Mouse (Mus musculus): ENCODE results near the gene BC030867. TPM values are rescaled to one million over a fixed set of nuclear protein-coding genes. Genes with fewer than 3 reads are reported as not detected.

BC030867 gene
- polyA plus RNA-seq, 1 experiment = 7.2 TPM

DNA sequence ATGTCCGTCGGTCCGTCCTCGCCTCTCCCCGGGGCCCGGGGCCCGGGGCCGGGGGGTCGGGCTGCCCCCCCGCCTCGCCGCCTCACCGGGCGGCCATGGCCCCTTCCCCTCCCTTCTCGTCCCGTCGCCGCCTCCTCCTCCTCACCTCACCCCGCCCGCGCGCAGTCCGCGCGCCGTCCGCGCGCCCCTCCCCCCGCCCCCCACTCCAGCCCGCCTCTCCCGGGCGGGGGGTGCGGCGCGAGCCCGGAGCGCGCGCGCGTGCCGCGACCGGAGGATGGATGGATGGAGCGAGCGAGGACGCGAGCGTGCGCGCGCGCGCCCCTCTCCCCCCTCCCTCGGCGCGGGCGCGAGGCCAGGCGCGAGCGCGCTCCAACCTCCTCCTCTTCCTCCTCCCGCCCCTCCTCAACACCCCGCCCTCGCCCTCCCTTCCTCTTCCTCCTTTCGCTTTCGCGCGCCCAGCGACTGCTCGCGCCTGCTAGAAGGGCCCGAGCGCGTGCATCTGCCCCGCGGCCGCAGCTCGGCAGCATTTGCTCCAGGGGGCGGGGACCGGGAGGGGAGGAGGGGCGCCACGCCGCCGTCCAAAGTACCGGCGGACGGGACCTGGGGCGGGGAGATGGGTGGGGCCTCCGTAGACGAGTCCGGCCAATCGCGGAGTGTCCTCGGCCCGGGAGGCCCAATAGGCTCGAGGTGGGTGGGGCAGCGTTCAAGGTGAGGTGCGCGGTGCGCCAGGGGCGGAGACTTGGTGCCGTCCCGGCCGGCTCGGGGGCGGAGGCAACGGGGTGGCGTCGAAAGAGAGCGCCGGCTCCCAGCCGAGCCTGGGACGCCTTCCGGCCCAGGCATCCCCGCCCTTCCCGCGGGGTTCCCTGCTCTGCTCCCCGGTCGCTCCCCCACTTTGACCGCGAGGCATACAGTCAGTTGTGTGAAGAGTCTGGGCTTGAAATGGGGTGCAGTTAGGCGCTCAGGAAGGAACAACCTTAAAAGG is 48.1 kb downstream of the BC030867 start, which contains the start of gene Atxn7l3:
Gene Atxn7l3 (minus strand): TSS at position 141 of the 982 bp plus-strand sequence.
- Histone ChIP-seq H3K4me1 (ENCODE audit: control insufficient read depth, insufficient read depth, low read length) (peaks cover 11% of the 10 kb centered on the region), H3K27ac (ENCODE audit: insufficient read depth, low read depth, low read length) (peak within 1 kb of the TSS; percentile 85), H3K4me3 (ENCODE audit: insufficient read depth, low read length) (peak within 1 kb of the TSS; percentile 81)
- no peak for TF ChIP-seq POLR2A (IDR thresholded peaks at IDR 0.05; ENCODE audit: borderline replicate concordance, low read depth, low read length)
- no peak for TF ChIP-seq CTCF (IDR thresholded peaks at IDR 0.05; ENCODE audit: low read depth, low read length)

DNA sequence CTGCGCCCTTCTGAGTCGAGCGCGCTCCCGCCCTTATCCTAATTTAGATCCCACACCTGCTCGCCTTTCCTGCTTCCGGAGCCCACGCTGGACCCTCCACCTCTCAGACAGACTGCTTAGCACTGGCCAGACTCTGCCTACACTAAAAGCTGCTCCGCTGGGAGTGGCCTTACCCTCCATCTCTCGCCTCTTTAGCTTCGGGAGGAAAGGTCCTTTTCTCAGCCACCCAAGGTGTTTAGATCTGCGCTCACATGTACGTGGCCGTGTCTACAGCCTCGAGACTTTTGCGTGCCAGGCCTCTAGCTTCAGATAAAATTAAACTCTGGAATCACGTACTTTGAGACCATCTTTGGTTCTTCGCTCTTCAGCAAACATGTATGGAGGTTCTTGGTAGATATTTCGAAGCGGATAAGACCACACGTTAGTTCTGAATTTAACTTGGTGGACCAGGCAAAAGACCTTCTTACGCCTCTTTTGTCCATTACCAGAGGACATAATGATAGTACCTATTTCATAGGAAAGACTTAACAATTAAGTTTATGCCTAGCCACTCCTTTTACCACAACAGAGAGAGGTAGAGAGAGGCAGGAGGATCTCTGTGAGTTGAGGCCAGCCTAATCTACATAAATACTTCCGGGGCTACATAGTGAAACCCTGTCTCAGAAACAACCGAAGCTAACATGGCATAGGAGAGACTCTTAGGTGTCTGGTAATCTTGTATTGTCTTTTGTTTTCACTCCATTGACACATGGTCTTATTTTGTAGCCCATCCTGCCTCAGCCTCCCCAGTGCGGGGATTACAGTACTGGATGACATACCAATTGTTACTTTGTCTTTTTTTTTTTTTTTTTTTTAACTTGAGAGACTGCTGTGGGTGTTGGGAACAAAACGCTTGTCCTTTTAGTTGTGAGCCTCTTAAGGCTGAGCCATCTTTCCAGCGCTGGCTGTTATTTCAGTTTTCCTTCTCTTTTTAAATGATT is 49.2 kb downstream of the BC030867 start:
- Histone ChIP-seq H3K4me1 (ENCODE audit: control insufficient read depth, insufficient read depth, low read length) (peaks cover 11% of the 10 kb centered on the region), H3K4me3 (ENCODE audit: insufficient read depth, low read length) (peak overlapping the region; percentile 59), H3K27ac (ENCODE audit: insufficient read depth, low read depth, low read length) (peak overlapping the region; percentile 74)
- TF ChIP-seq POLR2A (IDR thresholded peaks at IDR 0.05; ENCODE audit: borderline replicate concordance, low read depth, low read length) (no peak; the same call in 1 of the 2 replicates), CTCF (IDR thresholded peaks at IDR 0.05; ENCODE audit: low read depth, low read length) (no peak)

DNA sequence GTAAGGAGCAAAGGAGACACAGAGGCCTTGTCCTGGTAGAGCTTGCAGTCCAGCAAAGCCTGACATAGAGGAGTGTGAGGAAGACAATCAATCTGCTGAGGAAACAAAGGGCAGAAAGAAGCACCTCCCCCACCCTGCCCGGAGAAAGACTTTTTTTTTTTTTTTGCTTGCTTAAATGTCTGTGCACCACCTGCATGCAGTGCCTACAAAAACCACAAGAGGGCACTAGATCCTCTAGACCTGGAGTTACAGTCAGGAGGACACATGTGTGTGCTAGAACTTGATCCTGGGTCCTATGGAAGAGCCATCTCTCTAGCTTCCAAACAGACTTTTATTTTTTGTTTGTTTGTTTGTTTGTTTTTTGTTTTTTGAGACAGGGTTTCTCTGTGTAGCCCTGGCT is 51.2 kb downstream of the BC030867 start:
- Histone ChIP-seq H3K27ac (ENCODE audit: insufficient read depth, low read depth, low read length) (no peak overlapping the region), H3K4me3 (ENCODE audit: insufficient read depth, low read length) (no peak overlapping the region), H3K4me1 (ENCODE audit: control insufficient read depth, insufficient read depth, low read length) (peaks cover 7% of the 10 kb centered on the region; the same call in 1 of the 2 replicates)
- TF ChIP-seq POLR2A (IDR thresholded peaks at IDR 0.05; ENCODE audit: borderline replicate concordance, low read depth, low read length) (no peak), CTCF (IDR thresholded peaks at IDR 0.05; ENCODE audit: low read depth, low read length) (no peak)

DNA sequence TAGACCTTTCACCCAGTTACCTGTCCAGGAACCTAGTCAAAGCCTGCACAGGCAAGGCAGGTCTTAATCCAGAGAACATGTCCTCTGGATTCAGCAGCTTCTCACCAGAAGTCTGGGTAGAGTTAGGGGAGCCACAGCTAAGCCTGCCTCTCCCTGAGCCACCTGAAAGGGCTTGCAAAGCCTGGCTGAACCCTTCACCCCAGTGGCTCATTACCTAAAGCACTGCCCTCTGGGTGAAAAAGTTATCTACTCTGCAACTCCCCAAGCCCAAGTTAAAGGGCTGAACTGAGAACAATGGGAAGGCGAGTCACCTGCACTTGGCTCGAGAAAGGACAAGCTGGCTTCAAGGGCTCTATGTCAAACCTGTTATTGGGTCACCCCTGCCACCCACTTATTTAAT is 55.5 kb downstream of the BC030867 start:
- TF ChIP-seq CTCF (IDR thresholded peaks at IDR 0.05; ENCODE audit: low read depth, low read length) (no peak), POLR2A (IDR thresholded peaks at IDR 0.05; ENCODE audit: borderline replicate concordance, low read depth, low read length) (no peak)
- no peaks in the 10 kb centered on the region for H3K4me1 ChIP-seq (ENCODE audit: control insufficient read depth, insufficient read depth, low read length)
- H3K4me3 ChIP-seq (ENCODE audit: insufficient read depth, low read length) = no peak overlapping the region
- H3K27ac ChIP-seq (ENCODE audit: insufficient read depth, low read depth, low read length) = no peak overlapping the region

DNA sequence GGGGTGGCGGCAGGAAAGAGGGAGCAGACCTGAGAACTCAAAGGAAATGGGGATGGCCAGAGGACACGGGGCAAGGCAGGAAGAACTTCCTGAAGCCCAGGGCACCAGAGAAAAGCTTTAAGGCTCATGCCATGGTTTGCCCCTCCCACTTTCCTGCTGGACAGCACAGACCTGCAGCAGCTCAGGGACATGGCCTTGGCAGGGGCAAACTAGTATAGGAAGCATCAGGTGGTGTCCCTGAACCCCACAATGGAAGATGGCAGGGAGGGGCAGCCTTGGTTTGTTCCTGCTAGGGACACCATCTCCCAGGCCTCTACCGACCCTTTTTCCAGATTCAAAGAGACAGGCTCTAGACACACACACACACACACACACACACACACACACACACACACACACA is 56.7 kb downstream of the BC030867 start:
- Histone ChIP-seq H3K27ac (ENCODE audit: insufficient read depth, low read depth, low read length) (no peak overlapping the region), H3K4me1 (ENCODE audit: control insufficient read depth, insufficient read depth, low read length) (peaks cover 5% of the 10 kb centered on the region; the same call in 1 of the 2 replicates), H3K4me3 (ENCODE audit: insufficient read depth, low read length) (no peak overlapping the region)
- TF ChIP-seq POLR2A (IDR thresholded peaks at IDR 0.05; ENCODE audit: borderline replicate concordance, low read depth, low read length) (no peak), CTCF (IDR thresholded peaks at IDR 0.05; ENCODE audit: low read depth, low read length) (no peak)

DNA sequence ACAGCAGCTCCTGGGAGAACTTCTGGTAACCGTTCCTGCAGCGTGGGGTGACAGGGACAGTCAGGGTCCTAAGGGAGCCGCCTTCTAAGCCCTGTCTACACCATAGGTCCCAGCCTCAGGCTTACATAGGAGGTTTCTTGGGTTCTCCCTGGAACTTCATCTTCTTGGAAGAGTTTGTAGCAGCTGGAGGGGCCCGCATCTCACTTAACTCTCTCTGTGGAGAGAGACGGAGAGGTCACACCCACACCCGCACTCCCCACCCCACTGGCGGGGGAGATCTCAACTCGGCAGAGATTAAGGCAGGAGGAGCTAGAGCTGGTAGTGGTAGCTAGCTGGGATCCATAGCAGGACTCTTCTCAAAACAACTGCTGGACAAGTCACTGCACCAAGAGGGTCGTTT is 59.4 kb downstream of the BC030867 start:
- TF ChIP-seq CTCF (IDR thresholded peaks at IDR 0.05; ENCODE audit: low read depth, low read length) (no peak), POLR2A (IDR thresholded peaks at IDR 0.05; ENCODE audit: borderline replicate concordance, low read depth, low read length) (no peak)
- Histone ChIP-seq H3K27ac (ENCODE audit: insufficient read depth, low read depth, low read length) (no peak overlapping the region), H3K4me3 (ENCODE audit: insufficient read depth, low read length) (no peak overlapping the region), H3K4me1 (ENCODE audit: control insufficient read depth, insufficient read depth, low read length) (peaks cover 13% of the 10 kb centered on the region)

DNA sequence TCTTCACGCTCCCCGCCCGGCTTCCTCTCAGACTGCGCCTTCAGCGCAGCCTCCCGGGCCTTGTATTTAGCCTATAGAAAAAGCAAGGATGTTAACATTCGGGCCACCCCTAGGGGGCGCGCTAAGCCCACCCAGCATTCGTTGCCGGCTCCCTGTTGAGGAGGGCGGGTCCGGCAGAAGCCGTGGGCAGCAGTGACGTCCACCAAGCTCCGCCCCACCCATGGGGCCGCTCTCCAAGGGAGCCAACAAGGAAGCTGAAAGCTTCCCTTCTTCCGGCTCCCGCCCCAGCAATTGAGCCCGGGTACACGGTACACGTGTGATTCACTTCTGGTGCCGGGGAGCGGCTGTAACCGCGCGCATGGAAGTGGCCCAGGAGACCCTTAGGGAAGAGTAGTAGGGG is 60.3 kb downstream of the BC030867 start:
- TF ChIP-seq CTCF (IDR thresholded peaks at IDR 0.05; ENCODE audit: low read depth, low read length) (peak; percentile 57; the same call in 1 of the 2 replicates), POLR2A (IDR thresholded peaks at IDR 0.05; ENCODE audit: borderline replicate concordance, low read depth, low read length) (no peak)
- Histone ChIP-seq H3K4me1 (ENCODE audit: control insufficient read depth, insufficient read depth, low read length) (peaks cover 14% of the 10 kb centered on the region), H3K27ac (ENCODE audit: insufficient read depth, low read depth, low read length) (peak overlapping the region; percentile 12)

DNA sequence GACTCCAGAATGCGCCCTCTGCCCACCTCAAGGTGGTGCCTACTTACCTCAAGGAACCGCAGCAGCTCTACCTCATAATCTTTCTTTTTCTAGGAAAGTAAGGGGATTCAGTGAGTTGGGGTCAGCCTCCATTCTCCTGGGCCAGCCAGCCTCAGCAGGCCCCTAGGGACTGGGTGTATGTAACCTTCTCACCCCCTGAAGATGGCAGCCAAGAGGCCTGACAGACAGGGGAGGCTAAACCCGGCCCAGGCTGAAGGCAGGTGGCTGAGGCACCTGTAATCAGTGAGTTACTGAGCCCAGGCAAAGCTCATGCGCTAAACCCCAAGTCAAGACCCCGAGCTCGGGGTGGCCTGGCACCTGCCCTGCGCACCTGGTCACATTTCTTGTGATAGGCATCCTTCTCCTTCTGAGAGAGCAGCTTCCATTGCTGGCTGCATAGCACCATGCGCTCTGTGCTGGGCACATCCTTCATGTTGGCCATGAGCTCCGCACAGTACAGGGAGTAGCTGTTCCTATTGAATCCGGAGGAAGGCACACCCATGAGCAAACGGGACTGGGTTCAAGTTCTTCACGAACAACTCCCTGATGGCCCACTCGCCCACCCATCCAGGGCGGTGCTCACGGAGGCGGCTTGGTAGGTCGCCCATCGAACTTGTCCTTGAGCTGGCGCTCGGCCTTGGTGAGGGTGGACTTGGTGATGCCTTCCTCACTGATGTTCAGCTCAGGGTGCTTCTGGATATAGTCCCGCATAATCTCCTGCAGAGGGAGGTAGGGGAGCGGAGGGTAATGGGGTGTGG is 61.3 kb downstream of the BC030867 start:
- no peak overlapping the region for H3K27ac ChIP-seq (ENCODE audit: insufficient read depth, low read depth, low read length)
- peaks cover 19% of the 10 kb centered on the region for H3K4me1 ChIP-seq (ENCODE audit: control insufficient read depth, insufficient read depth, low read length)
- TF ChIP-seq POLR2A (IDR thresholded peaks at IDR 0.05; ENCODE audit: borderline replicate concordance, low read depth, low read length) = no peak
- TF ChIP-seq CTCF (IDR thresholded peaks at IDR 0.05; ENCODE audit: low read depth, low read length) = no peak
- peak overlapping the region; percentile 62 for H3K4me3 ChIP-seq (ENCODE audit: insufficient read depth, low read length)

More for the DNA sequence above, 60.3 kb downstream of the BC030867 start:
- peak overlapping the region; percentile 62 for H3K4me3 ChIP-seq (ENCODE audit: insufficient read depth, low read length)

Data from bone marrow macrophage, adult 2 months (primary cell).